Comparison of ENCODE assay signal across 9 mouse cellular contexts in the genomic region with DNA sequence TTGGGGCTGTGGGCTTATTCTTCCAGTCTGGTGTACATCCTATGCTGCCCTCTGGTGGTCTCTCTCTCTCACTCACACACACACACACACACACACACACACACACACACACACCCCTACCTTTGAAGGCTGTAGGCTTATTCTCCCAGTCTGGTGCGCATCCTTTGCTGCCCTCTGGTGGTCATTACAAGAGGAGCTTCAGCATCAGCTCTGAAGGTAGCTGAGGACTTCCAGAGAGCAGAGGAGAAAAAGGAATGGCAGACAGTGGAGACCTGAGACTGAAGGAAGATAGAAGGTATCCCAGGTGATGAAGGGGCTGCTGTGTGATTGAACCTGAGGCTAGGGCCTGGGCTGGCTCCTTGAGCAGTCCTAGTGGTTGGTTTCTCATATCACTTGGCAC. TPM values are rescaled to one million over a fixed set of nuclear protein-coding genes. Genes with fewer than 3 reads are reported as not detected.
DNase-seq lines count a peak whose midpoint lies in the region; ATAC-seq and TF ChIP-seq lines count a peak whose summit lies in the region.
"Had no signal": no experiment of that assay in that cellular context is flagged by ENCODE, and none has a peak within 500 bp of the region (broad histone marks: within the 10 kb centered on the region; RNA-seq: fewer than 3 reads in every experiment).

No protein-coding gene starts in this region.

- no peak overlapping the region for H3K9ac ChIP-seq in midbrain, embryonic 11.5 days (ENCODE audit: low read length)
- H3K9ac ChIP-seq in midbrain, embryonic 15.5 days, result no peak overlapping the region
- H3K9ac ChIP-seq in heart, embryonic 11.5 days (ENCODE audit: low read depth, low read length), result no peak overlapping the region; the same call in 1 of the 2 replicates
- H3K9ac ChIP-seq in lung, postnatal 0 days (replicated peaks; ENCODE audit: low read depth), result no peak overlapping the region
- H3K9ac ChIP-seq: neural tube, embryonic 13.5 days had no signal

- no peak overlapping the region for H3K4me2 ChIP-seq in midbrain, embryonic 11.5 days
- H3K4me2 ChIP-seq in midbrain, embryonic 15.5 days, result no peak overlapping the region
- H3K4me2 ChIP-seq in heart, embryonic 11.5 days, result no peak overlapping the region
- H3K4me2 ChIP-seq in lung, postnatal 0 days (replicated peaks; ENCODE audit: low read depth, low read length), result no peak overlapping the region
- H3K4me2 ChIP-seq: neural tube, embryonic 13.5 days had no signal

- no peaks in the 10 kb centered on the region for H3K27me3 ChIP-seq in midbrain, embryonic 11.5 days (ENCODE audit: control insufficient read depth, insufficient read depth, low read length)
- H3K27me3 ChIP-seq in midbrain, embryonic 15.5 days (replicated peaks), result no peaks in the 10 kb centered on the region
- no peaks in the 10 kb centered on the region for H3K27me3 ChIP-seq in heart, embryonic 11.5 days (ENCODE audit: control insufficient read depth, insufficient read depth, low read length)
- no peaks in the 10 kb centered on the region for H3K27me3 ChIP-seq in lung, postnatal 0 days (replicated peaks; ENCODE audit: insufficient read depth, low read length)
- H3K27me3 ChIP-seq: neural tube, embryonic 13.5 days had no signal

- H3K27ac ChIP-seq in midbrain, embryonic 11.5 days (ENCODE audit: low read depth, low read length), result no peak overlapping the region
- no peak overlapping the region for H3K27ac ChIP-seq in midbrain, embryonic 15.5 days
- peak overlapping the region; percentile 90 for H3K27ac ChIP-seq in heart, embryonic 11.5 days (ENCODE audit: low read depth, low read length)
- H3K27ac ChIP-seq in lung, postnatal 0 days (ENCODE audit: low read length), result no peak overlapping the region
- H3K27ac ChIP-seq: neural tube, embryonic 13.5 days had no signal

- H3K4me1 ChIP-seq in midbrain, embryonic 11.5 days (ENCODE audit: control insufficient read depth, insufficient read depth, low read length), result no peaks in the 10 kb centered on the region
- H3K4me1 ChIP-seq in midbrain, embryonic 15.5 days, result peaks cover 6% of the 10 kb centered on the region; the same call in 1 of the 2 replicates
- peaks cover 14% of the 10 kb centered on the region for H3K4me1 ChIP-seq in heart, embryonic 11.5 days (ENCODE audit: control insufficient read depth, insufficient read depth, low read length)
- no peaks in the 10 kb centered on the region for H3K4me1 ChIP-seq in lung, postnatal 0 days (ENCODE audit: insufficient read depth, low read depth, low read length)
- H3K4me1 ChIP-seq: neural tube, embryonic 13.5 days had no signal

- H3K9me3 ChIP-seq in midbrain, embryonic 11.5 days (ENCODE audit: control insufficient read depth, low read length), result no peaks in the 10 kb centered on the region
- no peaks in the 10 kb centered on the region for H3K9me3 ChIP-seq in midbrain, embryonic 15.5 days
- H3K9me3 ChIP-seq in heart, embryonic 11.5 days (replicated peaks; ENCODE audit: control insufficient read depth, low read length), result no peaks in the 10 kb centered on the region
- H3K9me3 ChIP-seq in lung, postnatal 0 days (ENCODE audit: low read length), result no peaks in the 10 kb centered on the region
- H3K9me3 ChIP-seq: neural tube, embryonic 13.5 days had no signal

- TF ChIP-seq CTCF in lung, postnatal 0 days (IDR thresholded peaks at IDR 0.05), result peak; percentile 89

- no peak for TF ChIP-seq EP300 in lung, postnatal 0 days (IDR thresholded peaks at IDR 0.05)

- H3K4me3 ChIP-seq in midbrain, embryonic 11.5 days (ENCODE audit: low read depth, low read length), result no peak overlapping the region
- no peak overlapping the region for H3K4me3 ChIP-seq in midbrain, embryonic 15.5 days
- H3K4me3 ChIP-seq in heart, embryonic 11.5 days (ENCODE audit: low read depth, low read length), result no peak overlapping the region
- H3K4me3 ChIP-seq in lung, postnatal 0 days (ENCODE audit: low read depth, low read length), result no peak overlapping the region
- H3K4me3 ChIP-seq: neural tube, embryonic 13.5 days had no signal

- peak; percentile 59 for DNase-seq in cerebellum, adult 9-11 months
- no peak for DNase-seq in cerebellum, adult 9-10 months
- DNase-seq in midbrain, embryonic 11.5 days (ENCODE audit: low spot score, missing footprints), result peak; percentile 85
- peak; percentile 83 for DNase-seq in c-Kit-negative CD71-positive TER-119-positive erythroid progenitor cells, embryonic 14.5 days (ENCODE audit: low read depth, low spot score)
- peak; percentile 55 for DNase-seq in lung, postnatal 0 days (ENCODE audit: low spot score)
- DNase-seq in thymus, postnatal 25 days, result peak; percentile 54

- WGBS in midbrain, embryonic 11.5 days, result 54% methylated on average over 1 of the region's 1 CpGs
- WGBS in midbrain, embryonic 15.5 days, result 63% methylated on average over 1 of the region's 1 CpGs
- WGBS in heart, embryonic 11.5 days (ENCODE audit: insufficient replicate concordance), result 54% methylated on average over 1 of the region's 1 CpGs
- 55% methylated on average over 1 of the region's 1 CpGs for WGBS in lung, postnatal 0 days

- ATAC-seq in midbrain, embryonic 11.5 days (ENCODE audit: low FRiP score), result no peak; the same call in 1 of the 2 replicates
- no peak for ATAC-seq in midbrain, embryonic 15.5 days (replicated peaks)
- ATAC-seq in heart, embryonic 11.5 days (replicated peaks; ENCODE audit: insufficient number of reproducible peaks, low FRiP score, low TSS enrichment), result peak; percentile 44; the same call in 1 of the 2 replicates
- no peak for ATAC-seq in lung, postnatal 0 days

- H3K36me3 ChIP-seq in midbrain, embryonic 11.5 days (ENCODE audit: control insufficient read depth, insufficient read depth, low read length), result no peaks in the 10 kb centered on the region
- no peaks in the 10 kb centered on the region for H3K36me3 ChIP-seq in midbrain, embryonic 15.5 days (replicated peaks)
- H3K36me3 ChIP-seq in heart, embryonic 11.5 days (ENCODE audit: control insufficient read depth, insufficient read depth, low read length), result peaks cover 1% of the 10 kb centered on the region
- 0 out of 2 replicates have a peak, but pooled peaks cover 10% of the 10 kb centered on the region for H3K36me3 ChIP-seq in lung, postnatal 0 days (ENCODE audit: insufficient read depth, low read length)

RNA-seq across cellular contexts. Expression of a gene that starts 14.1 kb away (rescaled TPM):
- 36.9 and 39.6 TPM in 2 replicates for polyA plus RNA-seq in midbrain, embryonic 11.5 days (2014; fragmentation: Nextera tagmentation; extraction: Ambion mirVana)
- 102 and 103 TPM in 2 replicates for polyA plus RNA-seq in midbrain, embryonic 15.5 days (2015; fragmentation: Nextera tagmentation; extraction: Ambion mirVana)
- 40.1 and 41.8 TPM in 2 replicates for polyA plus RNA-seq in heart, embryonic 11.5 days (2014; fragmentation: Nextera tagmentation; extraction: Ambion mirVana)
- polyA plus RNA-seq in lung, postnatal 0 days (2015; fragmentation: Nextera tagmentation; extraction: Ambion mirVana), result 72.0 and 78.8 TPM in 2 replicates

RNA-seq across cellular contexts. Expression of a gene that starts 17.6 kb away (rescaled TPM):
- polyA plus RNA-seq in midbrain, embryonic 11.5 days (2014; fragmentation: Nextera tagmentation; extraction: Ambion mirVana), result 210 and 212 TPM in 2 replicates
- polyA plus RNA-seq in midbrain, embryonic 15.5 days (2015; fragmentation: Nextera tagmentation; extraction: Ambion mirVana), result 24.7 and 28.8 TPM in 2 replicates
- 119 and 138 TPM in 2 replicates for polyA plus RNA-seq in heart, embryonic 11.5 days (2014; fragmentation: Nextera tagmentation; extraction: Ambion mirVana)
- 14.5 and 15.3 TPM in 2 replicates for polyA plus RNA-seq in lung, postnatal 0 days (2015; fragmentation: Nextera tagmentation; extraction: Ambion mirVana)

RNA-seq across cellular contexts. Expression of a gene that starts 41.3 kb away (rescaled TPM):
- polyA plus RNA-seq in midbrain, embryonic 11.5 days (2014; fragmentation: Nextera tagmentation; extraction: Ambion mirVana), result 118 and 119 TPM in 2 replicates
- 697 and 723 TPM in 2 replicates for polyA plus RNA-seq in midbrain, embryonic 15.5 days (2015; fragmentation: Nextera tagmentation; extraction: Ambion mirVana)
- polyA plus RNA-seq in heart, embryonic 11.5 days (2014; fragmentation: Nextera tagmentation; extraction: Ambion mirVana), result 26.4 and 27.2 TPM in 2 replicates
- polyA plus RNA-seq in lung, postnatal 0 days (2015; fragmentation: Nextera tagmentation; extraction: Ambion mirVana), result 19.1 and 25.2 TPM in 2 replicates
